Mouse (Mus musculus): Measurements from ENCODE around the gene Gm4131. TPM values are rescaled to one million over a fixed set of nuclear protein-coding genes. Genes with fewer than 3 reads are reported as not detected.

Gm4131 gene
- polyA plus RNA-seq, 1 experiment from 2014 or later, result not detected

GRCm38 (mm10) chr14:62580945-62581344, 14.2 kb upstream of the Gm4131 start:
- 0 out of 2 replicates have a peak, but pooled peaks cover 4% of the 10 kb centered on the region for H3K4me1 ChIP-seq (ENCODE audit: control insufficient read depth, insufficient read depth, low read length)
- no peak for ATAC-seq (ENCODE audit: low FRiP score, low TSS enrichment)
- H3K27me3 ChIP-seq (ENCODE audit: control insufficient read depth, insufficient read depth, low read length), result no peaks in the 10 kb centered on the region
- no peak overlapping the region for H3K4me3 ChIP-seq (ENCODE audit: low read length)
- no peaks in the 10 kb centered on the region for H3K9me3 ChIP-seq (ENCODE audit: control insufficient read depth, low read length)
- no peak overlapping the region for H3K9ac ChIP-seq (ENCODE audit: low read depth, low read length)
- H3K36me3 ChIP-seq (ENCODE audit: control insufficient read depth, insufficient read depth, low read length), result no peaks in the 10 kb centered on the region
- WGBS, result 90% methylated on average over 3 of the region's 3 CpGs
- H3K4me2 ChIP-seq (replicated peaks; ENCODE audit: low read depth, low read length), result no peak overlapping the region
- no peak overlapping the region for H3K27ac ChIP-seq (ENCODE audit: low read depth, low read length)

DNA sequence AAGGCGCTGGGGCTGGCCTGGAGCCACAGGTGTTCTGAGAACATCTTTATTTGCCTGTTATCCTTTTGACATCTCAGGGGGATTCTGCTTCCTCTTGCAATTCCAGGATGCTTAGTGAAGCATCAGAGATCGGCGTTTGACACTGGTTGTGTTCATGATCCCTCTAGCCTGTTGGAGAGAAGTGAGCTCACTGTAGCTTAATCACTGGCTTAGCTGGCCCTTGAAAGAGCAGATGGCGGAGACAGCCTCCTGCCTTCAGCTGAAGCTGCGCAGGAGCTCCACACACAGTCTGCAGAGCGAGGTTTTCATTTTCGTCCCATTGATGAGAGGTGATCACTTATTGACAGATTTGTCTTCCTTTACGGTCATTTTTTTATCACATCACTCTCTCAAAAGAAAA, 9.1 kb upstream of the Gm4131 start:
- H3K36me3 ChIP-seq (ENCODE audit: control insufficient read depth, insufficient read depth, low read length), result no peaks in the 10 kb centered on the region
- ATAC-seq (ENCODE audit: low FRiP score, low TSS enrichment), result no peak
- no peaks in the 10 kb centered on the region for H3K27me3 ChIP-seq (ENCODE audit: control insufficient read depth, insufficient read depth, low read length)
- H3K9ac ChIP-seq (ENCODE audit: low read depth, low read length), result no peak overlapping the region
- no peak overlapping the region for H3K4me2 ChIP-seq (replicated peaks; ENCODE audit: low read depth, low read length)
- H3K9me3 ChIP-seq (ENCODE audit: control insufficient read depth, low read length), result no peaks in the 10 kb centered on the region
- H3K27ac ChIP-seq (ENCODE audit: low read depth, low read length), result no peak overlapping the region
- 0 out of 2 replicates have a peak, but pooled peaks cover 12% of the 10 kb centered on the region for H3K4me1 ChIP-seq (ENCODE audit: control insufficient read depth, insufficient read depth, low read length)
- H3K4me3 ChIP-seq (ENCODE audit: low read length), result no peak overlapping the region
- WGBS, result 73% methylated on average over 8 of the region's 8 CpGs

DNA sequence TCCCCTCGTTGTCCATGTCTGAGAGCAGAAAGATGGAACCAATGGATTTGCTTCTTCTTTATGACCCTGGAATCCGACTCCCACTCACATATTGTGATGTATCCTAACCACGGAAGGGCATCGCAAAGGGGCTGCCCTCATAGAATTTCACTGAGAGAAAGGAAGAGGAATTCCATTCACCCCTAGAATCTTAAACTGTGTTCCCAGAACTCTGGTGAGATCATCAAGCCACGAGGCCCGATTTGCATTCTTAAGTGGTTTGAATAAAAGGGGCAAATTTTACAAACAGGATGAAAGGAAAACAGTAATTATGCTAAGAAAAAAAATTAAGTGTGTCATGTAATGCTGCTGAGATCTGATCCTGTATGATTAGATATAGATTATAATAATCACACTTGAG, 8.2 kb upstream of the Gm4131 start:
- Histone ChIP-seq H3K36me3 (ENCODE audit: control insufficient read depth, insufficient read depth, low read length) (no peaks in the 10 kb centered on the region), H3K4me3 (ENCODE audit: low read length) (no peak overlapping the region), H3K9me3 (ENCODE audit: control insufficient read depth, low read length) (no peaks in the 10 kb centered on the region), H3K27me3 (ENCODE audit: control insufficient read depth, insufficient read depth, low read length) (no peaks in the 10 kb centered on the region), H3K4me2 (replicated peaks; ENCODE audit: low read depth, low read length) (no peak overlapping the region), H3K27ac (ENCODE audit: low read depth, low read length) (no peak overlapping the region), H3K9ac (ENCODE audit: low read depth, low read length) (no peak overlapping the region), H3K4me1 (ENCODE audit: control insufficient read depth, insufficient read depth, low read length) (0 out of 2 replicates have a peak, but pooled peaks cover 19% of the 10 kb centered on the region)
- ATAC-seq (ENCODE audit: low FRiP score, low TSS enrichment), result no peak
- WGBS, result 46% methylated on average over 6 of the region's 6 CpGs

DNA sequence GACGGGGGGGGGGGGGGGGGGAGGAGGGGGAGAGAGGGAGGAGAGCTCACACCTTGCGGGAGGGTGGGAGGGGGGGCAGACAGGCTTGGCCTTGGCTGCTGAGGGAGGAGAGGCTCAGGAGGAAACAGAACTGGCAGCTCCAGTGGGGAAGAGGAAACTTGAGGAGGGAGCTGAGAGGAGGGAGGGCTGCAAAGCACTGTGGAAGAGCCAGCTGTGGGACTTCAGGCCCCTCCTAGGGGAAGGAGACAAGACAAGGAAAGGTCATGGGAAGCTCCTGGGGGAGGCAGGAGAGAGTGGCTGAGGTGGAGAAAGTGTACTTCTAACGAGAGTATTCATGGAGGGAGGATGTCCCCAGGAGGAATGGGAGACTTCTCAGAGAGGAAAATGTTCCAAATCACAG, 6.7 kb upstream of the Gm4131 start:
- Histone ChIP-seq H3K27ac (ENCODE audit: low read depth, low read length) (no peak overlapping the region), H3K36me3 (ENCODE audit: control insufficient read depth, insufficient read depth, low read length) (no peaks in the 10 kb centered on the region), H3K9me3 (ENCODE audit: control insufficient read depth, low read length) (no peaks in the 10 kb centered on the region), H3K9ac (ENCODE audit: low read depth, low read length) (no peak overlapping the region), H3K4me1 (ENCODE audit: control insufficient read depth, insufficient read depth, low read length) (0 out of 2 replicates have a peak, but pooled peaks cover 26% of the 10 kb centered on the region), H3K4me3 (ENCODE audit: low read length) (no peak overlapping the region), H3K4me2 (replicated peaks; ENCODE audit: low read depth, low read length) (peak overlapping the region; percentile 21), H3K27me3 (ENCODE audit: control insufficient read depth, insufficient read depth, low read length) (no peaks in the 10 kb centered on the region)
- peak; percentile 90 for ATAC-seq (ENCODE audit: low FRiP score, low TSS enrichment)
- WGBS, result 0% methylated on average over 2 of the region's 3 CpGs

GRCm38 (mm10) chr14:62570299-62570698, 3.6 kb upstream of the Gm4131 start:
- no peaks in the 10 kb centered on the region for H3K9me3 ChIP-seq (ENCODE audit: control insufficient read depth, low read length)
- no peak overlapping the region; the same call in 1 of the 2 replicates for H3K4me2 ChIP-seq (replicated peaks; ENCODE audit: low read depth, low read length)
- WGBS, result 10% methylated on average over 4 of the region's 4 CpGs
- peak; percentile 81; the same call in 1 of the 2 replicates for ATAC-seq (ENCODE audit: low FRiP score, low TSS enrichment)
- no peaks in the 10 kb centered on the region for H3K27me3 ChIP-seq (ENCODE audit: control insufficient read depth, insufficient read depth, low read length)
- H3K4me3 ChIP-seq (ENCODE audit: low read length), result no peak overlapping the region
- peak overlapping the region; percentile 73 for H3K27ac ChIP-seq (ENCODE audit: low read depth, low read length)
- no peaks in the 10 kb centered on the region for H3K36me3 ChIP-seq (ENCODE audit: control insufficient read depth, insufficient read depth, low read length)
- 0 out of 2 replicates have a peak, but pooled peaks cover 26% of the 10 kb centered on the region for H3K4me1 ChIP-seq (ENCODE audit: control insufficient read depth, insufficient read depth, low read length)
- H3K9ac ChIP-seq (ENCODE audit: low read depth, low read length), result no peak overlapping the region

DNA sequence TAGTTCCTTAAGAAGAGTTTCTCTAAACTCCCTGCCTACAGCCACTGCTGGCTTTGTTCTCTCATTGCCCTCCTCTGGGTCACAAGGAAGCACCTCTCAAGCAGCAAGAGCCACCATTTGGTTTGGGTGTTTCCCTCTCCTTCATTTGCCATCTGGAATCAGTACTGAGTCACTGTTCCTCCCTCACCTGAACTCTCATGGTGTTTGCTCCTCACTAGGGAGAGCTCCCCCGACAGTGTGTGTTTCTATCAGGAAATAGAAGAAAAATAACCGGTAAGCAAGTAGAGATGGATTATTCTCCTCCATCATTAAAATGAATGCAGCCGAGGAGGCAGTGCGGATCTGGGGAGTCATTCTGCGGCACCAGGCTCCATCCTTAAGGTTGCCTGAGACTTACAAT, 2.7 kb upstream of the Gm4131 start:
- no peaks in the 10 kb centered on the region for H3K36me3 ChIP-seq (ENCODE audit: control insufficient read depth, insufficient read depth, low read length)
- no peak overlapping the region for H3K4me3 ChIP-seq (ENCODE audit: low read length)
- H3K4me1 ChIP-seq (ENCODE audit: control insufficient read depth, insufficient read depth, low read length), result 0 out of 2 replicates have a peak, but pooled peaks cover 26% of the 10 kb centered on the region
- WGBS, result 81% methylated on average over 5 of the region's 5 CpGs
- H3K9me3 ChIP-seq (ENCODE audit: control insufficient read depth, low read length), result no peaks in the 10 kb centered on the region
- H3K4me2 ChIP-seq (replicated peaks; ENCODE audit: low read depth, low read length), result no peak overlapping the region
- H3K9ac ChIP-seq (ENCODE audit: low read depth, low read length), result no peak overlapping the region
- H3K27me3 ChIP-seq (ENCODE audit: control insufficient read depth, insufficient read depth, low read length), result no peaks in the 10 kb centered on the region
- H3K27ac ChIP-seq (ENCODE audit: low read depth, low read length), result peak overlapping the region; percentile 73; the same call in 1 of the 2 replicates
- no peak for ATAC-seq (ENCODE audit: low FRiP score, low TSS enrichment)

GRCm38 (mm10) chr14:62563679-62564078, 3.0 kb downstream of the Gm4131 start:
- WGBS, result 60% methylated on average over 7 of the region's 7 CpGs

DNA sequence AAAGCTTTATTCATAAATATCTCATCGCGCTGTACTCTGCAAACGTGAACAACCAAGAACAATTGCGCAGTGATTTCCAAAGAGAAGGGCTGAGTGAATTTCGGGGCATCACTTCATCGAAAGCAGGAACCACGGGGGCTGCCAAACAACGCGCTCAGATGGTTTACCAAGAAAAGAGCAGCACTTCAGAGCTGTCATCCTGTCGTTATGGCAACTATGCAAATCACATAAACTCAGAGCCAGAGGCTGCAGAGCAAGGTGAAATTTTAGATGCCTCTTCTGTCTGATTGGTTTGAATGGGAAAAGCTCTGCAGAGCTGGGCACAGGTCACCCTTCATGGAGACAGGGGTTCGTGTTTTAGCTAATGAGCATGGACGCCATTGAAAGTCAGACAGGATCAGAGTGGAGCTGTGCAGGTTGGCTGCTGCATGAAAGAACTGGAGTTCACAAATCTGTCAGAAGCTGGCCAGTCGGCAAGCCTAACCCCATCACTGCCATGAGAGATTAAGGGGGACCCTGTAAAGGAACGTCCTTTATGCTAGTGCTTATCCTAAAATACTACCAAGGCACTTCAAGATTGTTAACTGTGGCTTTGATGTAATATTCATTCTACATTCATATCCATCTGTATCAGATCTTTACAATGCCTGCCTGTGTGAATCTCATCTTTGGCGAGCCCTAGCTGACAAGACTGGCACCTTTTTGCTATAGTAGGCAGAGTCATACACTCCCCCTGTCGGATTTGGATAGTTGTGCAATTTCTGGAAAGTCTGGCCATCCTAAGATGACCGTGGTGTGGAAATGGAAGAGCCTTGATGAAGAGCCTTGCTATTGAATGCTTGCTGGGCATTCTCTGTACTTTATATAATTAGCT, 4.6 kb downstream of the Gm4131 start:
- Histone ChIP-seq H3K4me1 (ENCODE audit: control insufficient read depth, insufficient read depth, low read length) (no peaks in the 10 kb centered on the region), H3K9me3 (ENCODE audit: control insufficient read depth, low read length) (no peaks in the 10 kb centered on the region), H3K4me3 (ENCODE audit: low read length) (no peak overlapping the region), H3K36me3 (ENCODE audit: control insufficient read depth, insufficient read depth, low read length) (no peaks in the 10 kb centered on the region), H3K27me3 (ENCODE audit: control insufficient read depth, insufficient read depth, low read length) (no peaks in the 10 kb centered on the region), H3K27ac (ENCODE audit: low read depth, low read length) (no peak overlapping the region), H3K9ac (ENCODE audit: low read depth, low read length) (no peak overlapping the region), H3K4me2 (replicated peaks; ENCODE audit: low read depth, low read length) (no peak overlapping the region)
- 55% methylated on average over 17 of the region's 17 CpGs for WGBS
- ATAC-seq (ENCODE audit: low FRiP score, low TSS enrichment), result no peak

More at GRCm38 (mm10) chr14:62563679-62564078, 3.0 kb downstream of the Gm4131 start:
- H3K36me3 ChIP-seq (ENCODE audit: control insufficient read depth, insufficient read depth, low read length), result no peaks in the 10 kb centered on the region
- no peak for ATAC-seq (ENCODE audit: low FRiP score, low TSS enrichment)
- no peak overlapping the region for H3K27ac ChIP-seq (ENCODE audit: low read depth, low read length)
- H3K27me3 ChIP-seq (ENCODE audit: control insufficient read depth, insufficient read depth, low read length), result no peaks in the 10 kb centered on the region
- H3K4me1 ChIP-seq (ENCODE audit: control insufficient read depth, insufficient read depth, low read length), result no peaks in the 10 kb centered on the region
- no peak overlapping the region for H3K4me2 ChIP-seq (replicated peaks; ENCODE audit: low read depth, low read length)
- H3K4me3 ChIP-seq (ENCODE audit: low read length), result no peak overlapping the region
- no peak overlapping the region for H3K9ac ChIP-seq (ENCODE audit: low read depth, low read length)
- no peaks in the 10 kb centered on the region for H3K9me3 ChIP-seq (ENCODE audit: control insufficient read depth, low read length)

DNA sequence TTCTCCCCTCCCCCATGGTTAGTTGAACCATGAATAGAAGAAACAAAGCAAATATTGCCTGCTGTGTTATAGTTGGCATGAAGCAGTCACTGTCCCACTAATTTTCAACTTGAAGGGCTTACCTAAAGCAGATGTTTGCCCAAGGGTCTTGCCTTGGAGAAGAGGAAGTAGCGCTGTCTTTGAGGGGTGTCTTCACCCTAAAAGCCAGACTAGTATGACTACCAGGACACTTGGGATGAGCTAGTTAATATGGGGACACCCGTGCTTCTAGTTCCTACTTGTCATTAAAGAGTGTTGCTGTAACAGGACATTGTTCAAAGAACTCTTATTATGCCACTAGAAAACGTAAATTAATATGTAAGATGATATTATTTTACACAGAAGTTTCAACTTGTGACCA, 9.6 kb downstream of the Gm4131 start:
- 79% methylated on average over 3 of the region's 3 CpGs for WGBS
- no peaks in the 10 kb centered on the region for H3K36me3 ChIP-seq (ENCODE audit: control insufficient read depth, insufficient read depth, low read length)
- H3K9me3 ChIP-seq (ENCODE audit: control insufficient read depth, low read length), result no peaks in the 10 kb centered on the region
- no peak overlapping the region for H3K27ac ChIP-seq (ENCODE audit: low read depth, low read length)
- no peaks in the 10 kb centered on the region; the same call in 1 of the 2 replicates for H3K4me1 ChIP-seq (ENCODE audit: control insufficient read depth, insufficient read depth, low read length)
- H3K4me3 ChIP-seq (ENCODE audit: low read length), result no peak overlapping the region
- no peak overlapping the region for H3K4me2 ChIP-seq (replicated peaks; ENCODE audit: low read depth, low read length)
- H3K27me3 ChIP-seq (ENCODE audit: control insufficient read depth, insufficient read depth, low read length), result no peaks in the 10 kb centered on the region; the same call in 1 of the 2 replicates
- no peak for ATAC-seq (ENCODE audit: low FRiP score, low TSS enrichment)
- H3K9ac ChIP-seq (ENCODE audit: low read depth, low read length), result no peak overlapping the region
